Mouse (Mus musculus) neural tube, embryonic 14.5 days (tissue): ENCODE data around the gene Fbxl17. TPM values are rescaled to one million over a fixed set of nuclear protein-coding genes. Genes with fewer than 3 reads are reported as not detected.
A peak's percentile ranks its signal among the peaks of the same experiment; 100 is the strongest.

Experiments used
- ATAC-seq: fragments of 200-750 bp; cut with Nextera tagmentation; 2 replicates; pipeline ENCODE4 v1.8.0; 2017; ENCODE audit warnings: low read depth, mild to moderate bottlenecking, moderate TSS enrichment, moderate library complexity
- H3K27ac ChIP-seq: fragments of 300-500 bp; sonication (generic); 2 replicates; pipeline ENCODE4 v1.5.1; 2014; ENCODE audit warnings: low read depth, mild to moderate bottlenecking, control low read depth, low read length, moderate library complexity, mixed read lengths
- H3K27me3 ChIP-seq: fragments of 300-500 bp; sonication (generic); 2 replicates; pipeline ENCODE4 v1.6.1; 2014; ENCODE audit warnings: low read length; ENCODE audit not compliant: control insufficient read depth, insufficient read depth
- H3K36me3 ChIP-seq: fragments of 300-500 bp; sonication (generic); 2 replicates; pipeline ENCODE4 v1.6.1; 2014; ENCODE audit warnings: low read length, mixed read lengths; ENCODE audit not compliant: control insufficient read depth, insufficient read depth
- H3K4me1 ChIP-seq: fragments of 300-500 bp; sonication (generic); 2 replicates; pipeline ENCODE4 v1.6.1; 2014; ENCODE audit warnings: low read length; ENCODE audit not compliant: control insufficient read depth, insufficient read depth
- H3K4me2 ChIP-seq: fragments of 300-500 bp; sonication (generic); 2 replicates; pipeline ENCODE4 v1.6.1; 2014; ENCODE audit warnings: mild to moderate bottlenecking, low read depth, low read length, control low read depth
- H3K4me3 ChIP-seq: fragments of 300-500 bp; sonication (generic); 2 replicates; pipeline ENCODE4 v1.5.1; 2014; ENCODE audit warnings: low read depth, low read length, control low read depth, mixed read lengths
- H3K9ac ChIP-seq: fragments of 300-500 bp; sonication (generic); replicated peaks from 2 replicates; pipeline ENCODE4 v1.6.1; 2014; ENCODE audit warnings: low read depth, mild to moderate bottlenecking, control low read depth, low read length, mixed read lengths
- H3K9me3 ChIP-seq: fragments of 300-500 bp; sonication (generic); 2 replicates; pipeline ENCODE4 v1.6.1; 2016; ENCODE audit warnings: low read length; ENCODE audit not compliant: control insufficient read depth
- WGBS: fragments of 180-500 bp; shearing (Covaris S2); extraction: QIAGEN DNeasy Blood & Tissue Kit; methylation state at CpG from one replicate; pipeline ENCODE4 v1.1.7; 2014; 5-methylcytosine and 5-hydroxymethylcytosine counted together
- polyA plus RNA-seq: library from polyadenylated mRNA; unstranded; fragments of >200 nt; fragmentation: Nextera tagmentation; extraction: Ambion mirVana; gene quantifications from 2 replicates; pipeline ENCODE4 v1.2.1, GENCODE M21; 2014

The Fbxl17 gene
- polyA plus RNA-seq, 1 experiment from 2014 or later, result 17.4 TPM

- Histone ChIP-seq H3K4me1 (0 out of 2 replicates have a peak, but pooled peaks cover 2% of the 10 kb centered on the region), H3K9ac (no peak overlapping the region), H3K4me3 (no peak overlapping the region), H3K27ac (no peak overlapping the region), H3K27me3 (no peaks in the 10 kb centered on the region), H3K4me2 (no peak overlapping the region), H3K36me3 (0 out of 2 replicates have a peak, but pooled peaks cover 5% of the 10 kb centered on the region), H3K9me3 (no peaks in the 10 kb centered on the region)
- ATAC-seq, result no peak
- 88% methylated on average over 4 of the region's 4 CpGs for WGBS
These were observed 10.3 kb downstream of the Fbxl17 start for GRCm38 (mm10) chr17:63489525-63489924.

GRCm38 (mm10) chr17:63467866-63468265 is 32.0 kb downstream of the Fbxl17 start:
- 8% methylated on average over 6 of the region's 6 CpGs for WGBS
- H3K9me3 ChIP-seq, result no peaks in the 10 kb centered on the region
- no peak overlapping the region for H3K27ac ChIP-seq
- H3K36me3 ChIP-seq, result no peaks in the 10 kb centered on the region
- no peak overlapping the region for H3K9ac ChIP-seq
- H3K4me1 ChIP-seq, result 0 out of 2 replicates have a peak, but pooled peaks cover 3% of the 10 kb centered on the region
- H3K4me2 ChIP-seq, result no peak overlapping the region
- no peaks in the 10 kb centered on the region for H3K27me3 ChIP-seq
- H3K4me3 ChIP-seq, result no peak overlapping the region
- peak; percentile 82; the same call in 1 of the 2 replicates for ATAC-seq

GRCm38 (mm10) chr17:63465239-63465638 is 34.6 kb downstream of the Fbxl17 start:
- H3K4me1 ChIP-seq, result 0 out of 2 replicates have a peak, but pooled peaks cover 3% of the 10 kb centered on the region
- H3K36me3 ChIP-seq, result no peaks in the 10 kb centered on the region
- H3K9me3 ChIP-seq, result no peaks in the 10 kb centered on the region
- WGBS, result 43% methylated on average over 1 of the region's 1 CpGs
- H3K4me2 ChIP-seq, result no peak overlapping the region
- no peak overlapping the region for H3K4me3 ChIP-seq
- H3K9ac ChIP-seq, result no peak overlapping the region
- H3K27me3 ChIP-seq, result no peaks in the 10 kb centered on the region
- ATAC-seq, result no peak
- no peak overlapping the region for H3K27ac ChIP-seq

- 0 out of 2 replicates have a peak, but pooled peaks cover 3% of the 10 kb centered on the region for H3K4me1 ChIP-seq
- H3K27me3 ChIP-seq, result no peaks in the 10 kb centered on the region
- H3K27ac ChIP-seq, result no peak overlapping the region
- no peaks in the 10 kb centered on the region for H3K9me3 ChIP-seq
- no peak overlapping the region for H3K9ac ChIP-seq
- ATAC-seq, result no peak
- 92% methylated on average over 7 of the region's 7 CpGs for WGBS
- no peak overlapping the region for H3K4me3 ChIP-seq
- H3K36me3 ChIP-seq, result no peaks in the 10 kb centered on the region
- H3K4me2 ChIP-seq, result no peak overlapping the region
These were observed 37.3 kb downstream of the Fbxl17 start for GRCm38 (mm10) chr17:63462512-63462911.

- Histone ChIP-seq H3K27ac (no peak overlapping the region), H3K9me3 (no peaks in the 10 kb centered on the region), H3K27me3 (no peaks in the 10 kb centered on the region), H3K4me2 (no peak overlapping the region), H3K9ac (no peak overlapping the region), H3K4me3 (no peak overlapping the region), H3K36me3 (no peaks in the 10 kb centered on the region; the same call in 1 of the 2 replicates), H3K4me1 (no peaks in the 10 kb centered on the region)
- 38% methylated on average over 9 of the region's 9 CpGs for WGBS
- no peak for ATAC-seq
These were observed 39.9 kb downstream of the Fbxl17 start for GRCm38 (mm10) chr17:63459712-63460495.

GRCm38 (mm10) chr17:63458052-63458451 is 41.8 kb downstream of the Fbxl17 start:
- Histone ChIP-seq H3K4me2 (no peak overlapping the region), H3K27ac (no peak overlapping the region), H3K27me3 (no peaks in the 10 kb centered on the region), H3K9ac (no peak overlapping the region), H3K4me3 (no peak overlapping the region), H3K36me3 (no peaks in the 10 kb centered on the region; the same call in 1 of the 2 replicates), H3K4me1 (no peaks in the 10 kb centered on the region), H3K9me3 (no peaks in the 10 kb centered on the region)
- ATAC-seq, result no peak
- 91% methylated on average over 3 of the region's 3 CpGs for WGBS

- H3K9me3 ChIP-seq, result no peaks in the 10 kb centered on the region
- H3K4me1 ChIP-seq, result no peaks in the 10 kb centered on the region
- no peak overlapping the region for H3K27ac ChIP-seq
- no peak overlapping the region for H3K4me3 ChIP-seq
- H3K36me3 ChIP-seq, result no peaks in the 10 kb centered on the region; the same call in 1 of the 2 replicates
- no peak for ATAC-seq
- WGBS, result 68% methylated on average over 10 of the region's 10 CpGs
- H3K4me2 ChIP-seq, result no peak overlapping the region
- no peak overlapping the region for H3K9ac ChIP-seq
- H3K27me3 ChIP-seq, result no peaks in the 10 kb centered on the region
These were observed 48.4 kb downstream of the Fbxl17 start for GRCm38 (mm10) chr17:63451311-63452006.

GRCm38 (mm10) chr17:63447691-63448090 is 52.1 kb downstream of the Fbxl17 start:
- Histone ChIP-seq H3K36me3 (no peaks in the 10 kb centered on the region), H3K27ac (no peak overlapping the region), H3K9ac (no peak overlapping the region), H3K27me3 (no peaks in the 10 kb centered on the region), H3K4me2 (no peak overlapping the region), H3K4me1 (no peaks in the 10 kb centered on the region), H3K4me3 (no peak overlapping the region), H3K9me3 (no peaks in the 10 kb centered on the region)
- ATAC-seq, result no peak
- WGBS, result 68% methylated on average over 10 of the region's 10 CpGs
